Mouse (Mus musculus) neural tube, embryonic 13.5 days (tissue): Measurements from ENCODE around the gene Aldoc. TPM values are rescaled to one million over a fixed set of nuclear protein-coding genes. Genes with fewer than 3 reads are reported as not detected.
A peak's percentile ranks its signal among the peaks of the same experiment; 100 is the strongest.
"Not testable (repeated sequence)": the region's sequence is repeated elsewhere in the genome, so short reads cannot be mapped to it uniquely, and the experiment has no call there.

ENCODE experiments used
- ATAC-seq: fragments of 200-750 bp; cut with Nextera tagmentation; 2 replicates; pipeline ENCODE4 v1.8.0; 2017; ENCODE audit warnings: low read depth, mild to moderate bottlenecking, moderate TSS enrichment, moderate library complexity
- H3K27ac ChIP-seq: fragments of 300-500 bp; sonication (generic); replicated peaks from 2 replicates; pipeline ENCODE4 v1.5.1; 2015; ENCODE audit warnings: moderate library complexity, mild to moderate bottlenecking, inconsistent platforms
- H3K27me3 ChIP-seq: fragments of 300-500 bp; sonication (generic); 2 replicates; pipeline ENCODE4 v1.6.1; 2015; ENCODE audit warnings: mild to moderate bottlenecking, inconsistent platforms
- H3K36me3 ChIP-seq: fragments of 300-500 bp; sonication (generic); 2 replicates; pipeline ENCODE4 v1.6.1; 2015; ENCODE audit warnings: mild to moderate bottlenecking, inconsistent platforms
- H3K4me1 ChIP-seq: fragments of 300-500 bp; sonication (generic); replicated peaks from 2 replicates; pipeline ENCODE4 v1.6.1; 2015; ENCODE audit warnings: inconsistent platforms
- H3K4me2 ChIP-seq: fragments of 300-500 bp; sonication (generic); 2 replicates; pipeline ENCODE4 v1.6.1; 2015; ENCODE audit warnings: inconsistent platforms, mild to moderate bottlenecking, moderate library complexity
- H3K4me3 ChIP-seq: fragments of 300-500 bp; sonication (generic); 2 replicates; pipeline ENCODE4 v1.5.1; 2015; ENCODE audit warnings: mild to moderate bottlenecking, inconsistent platforms
- H3K9ac ChIP-seq: fragments of 300-500 bp; sonication (generic); 2 replicates; pipeline ENCODE4 v1.6.1; 2015; ENCODE audit warnings: moderate library complexity, mild to moderate bottlenecking, inconsistent platforms
- H3K9me3 ChIP-seq: fragments of 300-500 bp; sonication (generic); 2 replicates; pipeline ENCODE4 v1.6.1; 2016; ENCODE audit warnings: inconsistent platforms
- WGBS: fragments of 180-500 bp; shearing (Covaris S2); methylation state at CpG from one replicate; pipeline ENCODE4 v1.1.7; 2015; 5-methylcytosine and 5-hydroxymethylcytosine counted together
- polyA plus RNA-seq: library from polyadenylated mRNA; unstranded; fragments of >200 nt; fragmentation: Nextera tagmentation; extraction: Ambion mirVana; gene quantifications from 2 replicates; pipeline ENCODE4 v1.2.1, GENCODE M21; 2015

The Aldoc gene
- 143 and 149 TPM in 2 replicates for polyA plus RNA-seq

DNA sequence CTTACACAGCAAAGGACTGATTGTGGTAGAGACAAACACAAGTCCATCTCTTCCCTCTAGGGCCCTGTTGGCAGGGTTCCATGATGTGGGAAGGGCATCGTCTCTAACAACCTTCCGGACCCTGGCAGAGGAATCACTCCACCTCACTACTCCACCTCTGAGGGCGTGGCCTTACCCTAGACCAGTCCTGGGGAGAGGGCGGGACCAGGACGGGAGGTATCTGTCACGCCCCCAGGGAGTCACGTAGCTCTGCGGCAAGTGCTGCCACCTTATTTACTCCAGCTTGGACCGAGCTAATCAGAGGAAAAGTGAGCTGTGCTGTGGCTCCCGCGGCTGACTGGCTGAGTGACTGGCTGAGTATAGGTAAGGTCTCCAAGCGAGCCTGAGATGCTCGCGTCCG is at the start of gene Aldoc:
TSS of gene Aldoc (plus strand) at position 109 of the 400 bp plus-strand sequence.
- peak within 1 kb of the TSS; percentile 30 for H3K4me3 ChIP-seq
- peaks cover 10% of the 10 kb centered on the region; the same call in 1 of the 2 replicates for H3K36me3 ChIP-seq
- H3K27me3 ChIP-seq = no peaks in the 10 kb centered on the region
- H3K4me1 ChIP-seq = peaks cover 35% of the 10 kb centered on the region
- peak; percentile 90 for ATAC-seq
- H3K27ac ChIP-seq = peak within 1 kb of the TSS; percentile 80
- WGBS = 8% methylated on average over 15 of the region's 15 CpGs
- H3K4me2 ChIP-seq = peak within 1 kb of the TSS; percentile 50
- peak within 1 kb of the TSS; percentile 55; the same call in 1 of the 2 replicates for H3K9ac ChIP-seq
- no peaks in the 10 kb centered on the region for H3K9me3 ChIP-seq

DNA sequence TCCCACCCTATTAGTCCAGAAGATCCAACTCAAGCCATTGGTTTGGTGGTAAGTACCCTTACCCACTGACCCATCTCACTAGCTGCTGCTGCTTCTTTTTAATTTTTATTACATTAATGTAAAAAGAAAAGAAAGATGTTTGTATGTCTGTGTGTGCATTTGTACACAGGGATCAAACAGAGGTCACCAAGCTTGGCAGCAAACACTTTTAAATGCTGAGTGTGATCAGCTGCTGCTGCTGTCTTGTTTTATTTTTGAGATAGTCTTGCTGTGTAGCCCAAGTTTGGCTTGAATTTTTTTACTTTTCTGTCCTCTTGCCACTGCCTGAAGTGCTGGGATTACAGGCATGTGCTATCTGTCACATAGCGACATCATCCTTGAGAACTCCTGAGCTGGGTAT is 47.2 kb upstream of the Aldoc start:
- peaks cover 98% of the 10 kb centered on the region for H3K36me3 ChIP-seq
- no peak overlapping the region for H3K4me3 ChIP-seq
- H3K9ac ChIP-seq = no peak overlapping the region
- H3K4me1 ChIP-seq = 0 out of 2 replicates have a peak, but pooled peaks cover 5% of the 10 kb centered on the region
- no peak overlapping the region for H3K4me2 ChIP-seq
- no peak overlapping the region for H3K27ac ChIP-seq
- H3K27me3 ChIP-seq = no peaks in the 10 kb centered on the region
- WGBS = 100% methylated on average over 1 of the region's 1 CpGs
- H3K9me3 ChIP-seq = no peaks in the 10 kb centered on the region
- no peak for ATAC-seq

DNA sequence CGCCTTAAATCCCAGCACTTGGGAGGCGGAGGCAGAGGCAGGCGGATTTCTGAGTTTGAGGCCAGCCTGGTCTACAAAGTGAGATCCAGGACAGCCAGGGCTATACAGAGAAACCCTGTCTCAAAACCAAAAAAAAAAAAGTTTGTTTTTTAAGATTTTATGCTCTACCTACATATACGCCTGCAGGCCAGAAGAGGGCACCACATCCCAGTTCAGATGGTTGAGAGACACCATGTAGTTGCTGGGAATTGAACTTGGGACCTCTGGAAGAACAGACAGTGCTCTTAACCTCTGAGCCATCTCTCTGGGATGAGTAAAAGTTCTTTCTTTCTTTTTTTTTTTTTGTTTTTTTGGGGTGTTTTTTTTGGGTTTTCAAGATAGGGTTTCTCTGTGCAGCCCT is 46.6 kb upstream of the Aldoc start:
- H3K4me3 ChIP-seq, H3K4me1 ChIP-seq, H3K9me3 ChIP-seq, ATAC-seq, H3K27me3 ChIP-seq, H3K27ac ChIP-seq, H3K9ac ChIP-seq, H3K4me2 ChIP-seq: not testable (repeated sequence)
- WGBS = 92% methylated on average over 4 of the region's 4 CpGs
- peaks cover 100% of the 10 kb centered on the region for H3K36me3 ChIP-seq

DNA sequence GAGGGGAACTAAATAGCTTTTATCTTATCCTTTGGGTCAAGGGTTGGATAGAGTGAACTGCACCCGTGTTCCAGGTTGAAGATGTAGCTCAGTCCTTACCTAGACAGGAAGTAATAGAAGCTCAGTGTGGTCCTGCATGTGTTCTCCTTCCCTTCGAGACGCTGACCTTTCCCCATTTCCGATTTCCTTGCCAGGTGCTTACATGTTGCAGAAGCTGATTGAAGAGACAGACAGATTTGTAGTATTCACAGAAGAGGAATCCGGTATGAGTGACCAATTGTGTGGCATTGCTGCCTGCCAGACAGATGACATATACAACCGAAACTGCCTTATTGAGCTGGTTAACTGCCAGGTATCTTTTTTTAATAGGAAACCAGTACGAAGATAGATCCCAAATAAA is 43.9 kb upstream of the Aldoc start:
- Histone ChIP-seq H3K36me3 (peaks cover 100% of the 10 kb centered on the region), H3K4me2 (no peak overlapping the region), H3K27me3 (no peaks in the 10 kb centered on the region), H3K4me1 (no peaks in the 10 kb centered on the region), H3K27ac (no peak overlapping the region), H3K9me3 (no peaks in the 10 kb centered on the region), H3K9ac (no peak overlapping the region), H3K4me3 (no peak overlapping the region)
- ATAC-seq = no peak
- WGBS = 92% methylated on average over 7 of the region's 7 CpGs

DNA sequence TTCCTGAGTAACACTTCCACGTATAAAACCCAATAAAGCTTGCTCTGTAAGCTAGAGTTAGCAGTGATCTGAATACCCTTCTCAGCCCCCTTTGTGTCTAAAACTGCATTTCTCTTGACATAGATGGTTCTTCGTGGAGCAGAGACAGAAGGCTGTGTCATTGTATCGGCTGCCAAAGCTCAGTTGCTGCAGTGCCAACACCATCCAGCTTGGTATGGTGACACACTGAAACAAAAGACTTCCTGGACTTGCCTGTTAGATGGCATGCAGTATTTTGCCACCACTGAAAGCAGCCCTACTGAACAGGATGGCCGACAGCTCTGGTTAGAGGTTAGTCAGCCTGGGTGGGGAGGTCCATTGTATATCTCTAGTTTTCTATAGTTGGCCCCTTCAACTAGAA is 43.2 kb upstream of the Aldoc start:
- WGBS = 88% methylated on average over 4 of the region's 4 CpGs
- ATAC-seq = no peak

DNA sequence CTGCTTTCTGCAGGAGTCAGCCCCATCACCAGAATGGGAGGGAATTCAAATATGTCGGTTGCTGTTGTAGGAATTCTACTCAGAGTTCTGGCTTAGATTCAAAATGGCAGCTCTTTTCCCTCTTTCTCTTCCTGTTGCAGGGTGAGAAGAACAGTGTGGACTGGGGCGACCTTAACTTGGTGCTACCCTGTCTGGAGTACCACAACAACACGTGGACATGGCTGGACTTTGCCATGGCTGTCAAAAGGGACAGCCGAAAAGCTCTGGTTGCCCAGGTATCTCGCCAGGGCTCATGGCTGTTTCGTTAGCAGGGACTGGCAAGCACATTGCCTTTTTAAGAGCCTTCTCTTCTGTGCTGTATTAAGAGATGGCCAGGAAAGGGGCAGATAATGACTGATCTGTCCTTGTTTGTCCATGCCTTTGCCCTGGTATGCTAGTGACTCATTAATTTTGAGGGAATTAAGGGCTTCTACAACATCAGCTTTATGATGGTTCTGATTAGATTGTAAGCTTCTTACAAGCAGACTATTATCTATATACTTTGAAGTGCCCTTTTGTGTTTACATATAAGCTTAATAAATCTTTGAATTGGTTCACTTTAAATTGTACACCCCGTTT is 33.5 kb upstream of the Aldoc start:
- Histone ChIP-seq H3K27me3 (no peaks in the 10 kb centered on the region), H3K4me2 (no peak overlapping the region), H3K27ac (no peak overlapping the region), H3K4me3 (no peak overlapping the region), H3K9ac (no peak overlapping the region), H3K4me1 (no peaks in the 10 kb centered on the region), H3K9me3 (no peaks in the 10 kb centered on the region), H3K36me3 (peaks cover 88% of the 10 kb centered on the region)
- 94% methylated on average over 7 of the region's 7 CpGs for WGBS
- no peak for ATAC-seq

More for the DNA sequence above, 43.2 kb upstream of the Aldoc start:
- Histone ChIP-seq H3K27me3 (no peaks in the 10 kb centered on the region), H3K36me3 (peaks cover 100% of the 10 kb centered on the region), H3K4me1 (no peaks in the 10 kb centered on the region), H3K27ac (no peak overlapping the region), H3K9me3 (no peaks in the 10 kb centered on the region), H3K4me3 (no peak overlapping the region), H3K4me2 (no peak overlapping the region), H3K9ac (no peak overlapping the region)

DNA sequence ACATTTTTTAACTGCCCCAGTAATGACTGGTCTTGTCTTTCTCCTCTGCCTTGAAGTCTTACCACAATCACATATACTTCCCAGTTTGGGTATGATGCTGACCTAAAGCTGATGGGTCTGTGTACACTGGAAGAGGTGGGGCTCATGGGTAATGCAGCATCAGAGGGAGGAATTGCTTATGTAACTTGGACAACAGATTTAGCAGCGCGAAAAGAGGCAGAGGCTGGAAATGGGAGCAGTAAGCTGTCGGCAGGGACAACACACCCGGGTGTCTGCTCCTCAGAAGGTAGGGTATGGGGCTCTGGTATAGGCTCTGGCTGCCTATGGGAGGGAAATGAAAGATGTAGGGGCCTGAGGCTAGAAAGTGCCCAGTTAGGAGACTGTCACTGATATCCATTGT is 32.1 kb upstream of the Aldoc start, which contains the start of gene BC030499:
TSS of gene BC030499 (plus strand) at position 188 of the 400 bp plus-strand sequence.
- no peak within 1 kb of the TSS for H3K27ac ChIP-seq
- H3K9ac ChIP-seq = no peak within 1 kb of the TSS
- 91% methylated on average over 4 of the region's 4 CpGs for WGBS
- peaks cover 80% of the 10 kb centered on the region for H3K36me3 ChIP-seq
- no peaks in the 10 kb centered on the region for H3K9me3 ChIP-seq
- no peak for ATAC-seq
- no peak within 1 kb of the TSS for H3K4me3 ChIP-seq
- no peaks in the 10 kb centered on the region for H3K27me3 ChIP-seq
- no peaks in the 10 kb centered on the region for H3K4me1 ChIP-seq
- H3K4me2 ChIP-seq = no peak within 1 kb of the TSS

DNA sequence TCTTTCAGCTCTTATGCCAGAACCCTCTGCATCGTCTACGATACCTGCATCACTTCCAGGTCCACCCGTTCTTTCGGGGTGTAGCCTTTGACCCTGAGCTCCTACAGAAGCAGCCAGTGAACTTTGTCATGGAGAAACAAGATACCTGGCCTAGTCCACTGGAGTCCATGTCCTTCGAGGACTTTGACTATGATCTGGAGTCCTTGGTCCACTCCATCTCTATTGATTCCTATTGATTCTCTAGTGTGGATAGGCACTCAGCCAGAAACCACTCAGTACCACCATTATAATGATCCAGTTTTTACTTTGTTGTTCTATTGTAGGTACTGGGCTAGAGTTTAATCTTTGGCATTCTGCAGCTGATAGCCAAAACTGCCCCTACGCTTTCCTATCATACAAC is 28.2 kb upstream of the Aldoc start:
- no peak overlapping the region for H3K4me2 ChIP-seq
- H3K4me1 ChIP-seq = no peaks in the 10 kb centered on the region
- 96% methylated on average over 6 of the region's 6 CpGs for WGBS
- H3K9ac ChIP-seq = no peak overlapping the region
- H3K27me3 ChIP-seq = no peaks in the 10 kb centered on the region
- no peaks in the 10 kb centered on the region for H3K9me3 ChIP-seq
- peaks cover 42% of the 10 kb centered on the region for H3K36me3 ChIP-seq
- H3K27ac ChIP-seq = no peak overlapping the region
- no peak overlapping the region for H3K4me3 ChIP-seq
- no peak for ATAC-seq

DNA sequence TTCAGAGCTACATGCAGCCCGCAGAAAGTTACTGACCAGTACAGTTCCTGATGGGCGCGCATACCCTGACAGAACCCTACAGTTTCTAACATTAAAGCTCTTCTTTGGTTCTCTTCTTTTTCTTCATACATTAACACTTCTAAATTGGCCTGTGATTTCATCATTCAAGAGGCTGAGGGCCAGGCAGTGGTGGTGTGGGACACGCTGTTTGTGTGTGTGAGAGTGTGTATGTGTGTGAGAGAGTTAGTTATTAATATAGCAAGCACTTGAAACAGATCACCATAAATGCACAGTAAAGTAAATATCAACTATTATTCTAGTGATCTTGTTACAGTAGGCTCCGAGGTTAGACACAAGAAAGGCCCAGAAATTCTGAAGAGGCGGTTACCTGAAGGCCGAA is 21.9 kb upstream of the Aldoc start:
- H3K9me3 ChIP-seq = no peaks in the 10 kb centered on the region
- peak overlapping the region; percentile 99 for H3K4me2 ChIP-seq
- 66% methylated on average over 7 of the region's 7 CpGs for WGBS
- H3K9ac ChIP-seq = peak overlapping the region; percentile 67
- peaks cover 14% of the 10 kb centered on the region for H3K4me1 ChIP-seq
- 0 out of 2 replicates have a peak, but pooled peaks have one; percentile 54 for ATAC-seq
- H3K27me3 ChIP-seq = no peaks in the 10 kb centered on the region
- peak overlapping the region; percentile 68 for H3K27ac ChIP-seq
- H3K4me3 ChIP-seq = peak overlapping the region; percentile 64
- no peaks in the 10 kb centered on the region for H3K36me3 ChIP-seq

DNA sequence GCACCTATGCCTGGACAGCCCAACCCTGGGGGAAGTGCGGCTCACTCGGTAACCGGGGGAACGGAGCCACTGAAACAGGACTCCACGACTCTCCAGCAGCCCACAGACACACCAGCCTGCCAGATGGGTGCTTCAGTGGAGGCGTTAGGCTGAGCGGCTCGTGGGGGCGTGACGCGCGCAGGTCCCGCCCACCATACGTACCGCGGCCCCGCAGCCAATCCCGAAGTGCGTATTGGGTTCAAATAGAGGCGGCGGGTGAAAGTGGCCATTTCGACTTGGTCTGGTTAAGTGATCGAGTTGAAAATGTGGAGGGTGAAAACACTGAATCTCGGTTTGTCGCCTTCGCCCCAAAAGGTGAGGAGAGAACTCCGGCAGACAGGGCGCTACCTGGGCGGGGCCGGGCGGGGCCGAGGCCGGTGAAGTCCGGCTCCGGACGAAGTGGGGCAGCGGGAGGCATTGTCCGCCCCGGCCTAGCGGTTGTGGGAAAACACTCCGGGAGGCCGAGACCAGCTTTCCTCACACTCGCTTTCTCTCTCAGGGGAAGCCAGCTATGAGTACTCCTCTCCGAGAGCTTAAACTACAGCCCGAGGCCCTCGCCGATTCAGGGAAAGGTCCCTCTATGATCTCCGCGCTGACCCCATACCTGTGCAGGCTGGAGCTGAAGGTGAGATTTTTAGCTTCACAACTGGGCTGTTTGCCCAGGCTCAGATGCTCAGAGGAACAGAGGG is 21.2 kb upstream of the Aldoc start, which contains the start of gene Spag5:
TSS of gene Spag5 (plus strand) at position 173 of the 728 bp plus-strand sequence.
- Histone ChIP-seq H3K27ac (peak within 1 kb of the TSS; percentile 68), H3K9ac (peak within 1 kb of the TSS; percentile 67), H3K27me3 (no peaks in the 10 kb centered on the region), H3K4me3 (peak within 1 kb of the TSS; percentile 64), H3K4me2 (peak within 1 kb of the TSS; percentile 99), H3K9me3 (no peaks in the 10 kb centered on the region), H3K36me3 (no peaks in the 10 kb centered on the region), H3K4me1 (peaks cover 14% of the 10 kb centered on the region)
- WGBS = 0% methylated on average over 48 of the region's 49 CpGs
- peak; percentile 100 for ATAC-seq

DNA sequence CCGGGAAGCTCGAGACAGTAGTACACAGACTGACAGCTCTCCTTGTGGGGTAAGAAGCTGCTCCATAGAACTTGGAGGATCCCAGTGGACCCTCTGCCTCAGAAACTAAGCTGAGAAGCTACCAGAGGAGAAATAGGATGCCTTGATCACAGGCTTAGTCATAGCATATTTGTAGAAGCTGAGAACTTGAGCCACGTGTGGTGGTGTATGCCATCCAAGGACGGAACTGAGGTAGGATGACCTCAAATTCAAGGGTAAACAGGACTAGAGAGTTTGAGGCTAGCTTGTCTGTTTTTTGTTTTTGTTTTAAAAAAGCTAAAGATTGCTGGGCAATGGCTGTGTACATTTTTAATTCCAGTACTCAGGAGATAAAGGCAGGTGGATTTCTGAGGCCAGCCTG is 17.5 kb upstream of the Aldoc start:
- Histone ChIP-seq H3K4me3 (no peak overlapping the region), H3K9ac (no peak overlapping the region), H3K4me1 (peaks cover 14% of the 10 kb centered on the region), H3K9me3 (no peaks in the 10 kb centered on the region), H3K27ac (no peak overlapping the region), H3K36me3 (no peaks in the 10 kb centered on the region), H3K27me3 (no peaks in the 10 kb centered on the region), H3K4me2 (no peak overlapping the region)
- 90% methylated on average over 4 of the region's 4 CpGs for WGBS
- ATAC-seq = no peak

DNA sequence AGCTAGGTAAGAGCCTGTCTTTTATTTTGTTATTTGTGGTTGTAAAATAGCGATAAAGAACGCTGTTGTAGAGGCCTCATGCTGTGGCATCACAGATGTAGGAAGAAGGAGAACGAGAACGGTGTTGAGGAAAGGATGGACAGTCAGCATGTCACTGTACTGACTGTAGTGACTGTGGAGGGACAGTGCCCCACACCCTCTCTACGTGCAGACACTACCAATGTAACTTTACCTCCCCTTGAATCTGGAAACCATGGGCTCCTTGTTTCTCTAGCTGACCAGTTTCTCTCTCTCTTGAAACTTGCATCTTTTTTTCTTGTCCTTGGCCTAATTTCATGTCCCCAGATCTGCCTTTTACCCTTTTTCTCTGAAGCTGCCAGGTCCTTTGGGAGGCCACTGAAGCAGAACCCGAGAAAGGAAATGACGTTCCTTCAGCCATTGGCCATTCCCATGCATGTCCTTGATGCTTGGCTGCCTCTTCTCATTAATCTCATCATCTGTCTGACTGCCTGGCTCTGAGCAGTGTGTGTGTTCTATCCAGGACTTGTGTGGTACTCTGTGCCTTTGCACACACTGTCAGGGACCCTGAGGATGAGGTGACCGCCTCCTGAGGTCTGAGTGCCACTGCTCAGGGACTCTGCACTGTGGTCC is 11.8 kb upstream of the Aldoc start:
- ATAC-seq = no peak
- 79% methylated on average over 8 of the region's 8 CpGs for WGBS
- no peaks in the 10 kb centered on the region for H3K4me1 ChIP-seq

More for the DNA sequence above, 11.8 kb upstream of the Aldoc start:
- H3K4me3 ChIP-seq = no peak overlapping the region
- H3K9ac ChIP-seq = no peak overlapping the region
- no peaks in the 10 kb centered on the region for H3K27me3 ChIP-seq
- H3K27ac ChIP-seq = no peak overlapping the region
- peaks cover 19% of the 10 kb centered on the region; the same call in 1 of the 2 replicates for H3K36me3 ChIP-seq
- H3K9me3 ChIP-seq = no peaks in the 10 kb centered on the region
- H3K4me2 ChIP-seq = no peak overlapping the region
